Mouse (Mus musculus) c-Kit-negative CD71-positive TER-119-positive erythroid progenitor cells, embryonic 14.5 days (primary cell): ENCODE measurements around the gene Fyn.

ENCODE experiments used
- DNase-seq: peaks from one replicate; pipeline ENCODE4 v3.0.0-alpha.2; 2013; ENCODE audit warnings: low read depth, low spot score

Gene Fyn

GRCm38 (mm10) chr10:39411857-39412559 is 43.4 kb downstream of the Fyn start:
- no peak for DNase-seq

- DNase-seq = no peak
Observed at GRCm38 (mm10) chr10:39412826-39413620, 44.4 kb downstream of the Fyn start.

DNA sequence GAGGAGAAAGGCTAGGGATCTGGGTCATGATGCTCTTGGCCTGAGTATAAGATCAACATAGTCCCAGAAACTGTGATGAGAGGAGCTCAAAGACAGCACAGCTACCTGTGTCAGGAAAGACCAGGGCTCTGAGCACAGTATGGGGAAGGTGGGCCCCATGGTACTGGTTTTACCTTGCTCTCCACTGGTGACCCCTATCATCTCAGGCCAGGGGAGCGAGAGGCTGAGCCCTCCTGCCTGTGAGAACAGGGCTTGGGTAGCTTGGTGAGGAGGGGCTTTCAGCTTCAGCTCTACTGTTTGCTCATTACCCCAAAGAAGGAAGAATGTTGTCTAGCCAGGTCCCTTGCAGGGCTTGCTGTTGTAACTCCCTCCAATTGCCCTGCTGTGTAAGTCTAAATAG is 45.4 kb downstream of the Fyn start:
- DNase-seq = no peak

- DNase-seq = no peak
Observed at GRCm38 (mm10) chr10:39415586-39415985, 46.9 kb downstream of the Fyn start.

GRCm38 (mm10) chr10:39417611-39418010 is 49.0 kb downstream of the Fyn start:
- no peak for DNase-seq

DNA sequence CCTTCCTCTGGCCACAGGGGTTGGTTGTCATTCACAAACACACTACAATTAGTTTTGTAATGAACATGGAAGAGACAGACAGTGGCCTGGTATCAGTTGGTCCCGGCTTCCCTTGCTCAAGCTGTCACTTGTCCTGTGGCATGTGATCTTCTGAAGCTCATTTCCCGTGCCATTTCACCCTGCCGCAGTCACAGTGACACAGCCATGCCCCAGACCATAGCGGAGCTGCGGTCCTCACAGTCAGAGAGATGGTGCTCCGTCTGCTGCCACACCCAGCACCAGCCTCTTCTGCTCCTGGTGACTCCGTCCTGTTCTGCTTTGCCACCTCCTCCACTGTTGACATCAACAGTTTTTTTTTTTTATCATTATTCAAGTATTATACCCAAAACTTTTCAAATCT is 49.7 kb downstream of the Fyn start:
- DNase-seq = no peak

DNA sequence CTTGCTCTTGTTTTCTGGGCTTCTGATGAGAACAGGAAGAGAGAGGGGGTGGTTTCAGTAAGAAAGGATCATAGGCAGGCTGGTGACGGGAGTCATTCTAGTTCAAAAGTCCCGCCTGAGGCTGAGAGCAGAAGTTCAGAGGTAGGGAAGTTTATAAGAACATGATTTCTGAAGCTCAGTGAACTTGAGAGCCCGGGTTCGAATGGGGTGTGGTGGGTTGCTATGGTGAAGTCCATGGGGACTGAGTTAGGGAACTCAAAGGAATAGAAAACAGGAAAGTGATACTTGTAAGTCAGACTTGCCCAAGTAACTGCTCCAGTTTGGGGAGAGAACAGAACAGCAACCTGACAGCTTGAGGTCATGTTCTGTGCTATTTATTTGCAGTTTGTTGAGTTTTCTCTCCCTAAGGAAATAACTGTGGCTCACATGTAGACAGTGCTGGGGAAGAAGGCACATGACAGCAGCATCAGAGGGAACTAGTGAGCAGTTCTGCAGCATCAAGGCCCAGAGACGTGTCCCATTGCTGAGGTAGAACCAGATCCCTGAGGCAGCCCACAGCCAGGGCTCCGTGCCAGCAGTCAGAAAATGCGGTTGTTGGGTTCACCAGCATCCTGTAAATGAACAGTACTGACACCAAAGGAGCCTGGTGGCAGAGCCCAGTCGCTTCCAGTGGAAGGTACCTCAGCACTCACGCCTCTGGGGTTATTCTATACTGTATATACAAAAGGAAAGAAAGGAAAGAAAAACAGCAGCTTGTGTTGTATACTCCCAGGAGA is 52.4 kb downstream of the Fyn start:
- DNase-seq = no peak

DNA sequence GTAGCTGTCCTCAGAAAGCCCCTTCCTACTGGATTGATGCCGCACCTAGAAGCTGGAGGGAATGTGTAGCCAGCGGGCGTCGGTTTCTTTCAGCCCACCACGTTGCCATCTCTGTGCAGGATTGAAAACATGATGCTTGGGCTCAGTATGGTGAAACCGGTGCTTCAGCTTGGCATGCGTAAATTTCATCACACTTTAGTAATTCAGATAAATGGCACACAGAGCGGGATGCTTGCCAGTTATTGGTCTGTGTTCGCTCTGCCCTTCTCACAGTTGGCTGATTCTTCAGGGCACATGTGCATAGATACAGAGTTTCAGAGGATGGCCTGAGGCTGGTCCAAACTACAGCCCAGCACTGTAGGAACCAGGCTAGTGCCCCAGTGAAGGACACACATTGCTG is 53.1 kb downstream of the Fyn start:
- DNase-seq = no peak

DNA sequence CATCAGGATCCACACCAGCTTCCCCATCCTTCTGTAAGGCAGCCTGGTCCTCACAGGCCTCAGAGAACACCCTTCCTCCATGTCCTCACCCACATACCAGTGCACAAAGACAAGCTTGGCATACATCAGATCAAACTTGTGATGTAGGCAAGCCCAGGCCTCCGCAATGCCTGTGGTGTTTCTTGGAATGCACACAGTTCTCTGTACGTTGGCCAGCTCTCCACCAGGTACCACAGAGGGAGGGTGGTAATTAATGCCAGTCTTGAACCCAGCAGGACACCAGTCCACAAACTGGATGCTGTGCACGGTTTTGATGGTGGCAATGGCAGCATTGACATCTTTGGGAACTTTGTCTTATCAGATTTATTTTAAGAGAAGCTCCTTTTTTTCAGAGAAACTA is 56.0 kb downstream of the Fyn start:
- no peak for DNase-seq

GRCm38 (mm10) chr10:39426033-39426432 is 57.4 kb downstream of the Fyn start:
- no peak for DNase-seq

DNA sequence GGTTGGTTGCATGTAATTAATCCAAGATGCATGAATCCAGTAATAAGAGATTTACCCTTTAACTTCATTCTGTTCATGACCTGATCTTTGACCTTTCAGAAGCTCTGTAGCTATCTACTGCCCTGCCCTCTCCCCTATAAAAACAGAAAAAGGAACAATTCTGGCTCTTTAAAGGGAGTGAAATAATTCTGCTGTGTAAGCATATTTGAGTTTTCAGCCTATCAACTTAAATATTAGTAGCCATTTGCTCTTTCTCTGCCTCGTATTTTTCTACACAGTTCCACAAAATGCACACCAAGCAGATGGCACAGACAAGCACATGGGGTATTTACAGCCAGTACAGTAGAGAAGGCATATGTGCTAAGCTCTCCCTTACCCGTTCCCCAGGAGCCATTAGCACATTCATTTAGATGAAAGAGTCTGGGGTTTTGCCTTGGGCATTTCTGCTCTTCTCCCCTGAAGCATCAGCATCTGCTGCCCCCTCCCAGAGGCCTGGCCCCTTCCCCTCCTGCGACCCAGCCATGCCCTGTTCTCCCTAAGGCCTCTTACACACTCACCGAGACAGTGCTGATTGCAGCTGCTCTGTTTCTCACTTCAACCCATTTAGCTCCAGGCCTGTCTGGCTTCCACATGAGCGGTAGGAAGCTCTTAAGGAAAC is 58.3 kb downstream of the Fyn start:
- no peak for DNase-seq

GRCm38 (mm10) chr10:39429661-39430060 is 61.0 kb downstream of the Fyn start:
- DNase-seq = no peak

GRCm38 (mm10) chr10:39430074-39430764 is 61.6 kb downstream of the Fyn start:
- DNase-seq = no peak

DNA sequence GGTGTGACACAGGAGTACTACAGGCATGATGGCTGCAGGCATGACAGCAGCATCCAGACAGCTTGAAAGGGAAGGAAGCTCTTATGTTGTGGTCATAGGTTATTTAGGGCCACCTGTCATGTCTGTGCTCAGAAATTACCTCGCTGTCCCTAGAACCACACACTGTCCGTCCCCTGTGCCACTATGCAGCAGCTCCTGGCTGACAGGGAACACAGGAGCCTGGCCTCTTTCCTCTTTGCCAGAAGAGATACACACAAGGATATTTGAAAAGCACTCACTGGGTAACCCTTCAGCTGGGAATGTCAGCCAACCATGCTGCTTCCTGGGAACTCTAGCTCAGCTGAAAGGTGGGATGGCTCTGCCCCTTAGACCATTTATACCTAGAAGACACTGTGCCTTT is 62.6 kb downstream of the Fyn start:
- DNase-seq = no peak

GRCm38 (mm10) chr10:39432648-39433568 is 64.3 kb downstream of the Fyn start:
- DNase-seq = no peak

- DNase-seq = no peak
Observed at GRCm38 (mm10) chr10:39433893-39434292, 65.2 kb downstream of the Fyn start.

- DNase-seq = no peak
Observed at GRCm38 (mm10) chr10:39434758-39435448, 66.2 kb downstream of the Fyn start.

GRCm38 (mm10) chr10:39438905-39439304 is 70.2 kb downstream of the Fyn start:
- no peak for DNase-seq

GRCm38 (mm10) chr10:39440506-39440905 is 71.9 kb downstream of the Fyn start:
- no peak for DNase-seq

DNA sequence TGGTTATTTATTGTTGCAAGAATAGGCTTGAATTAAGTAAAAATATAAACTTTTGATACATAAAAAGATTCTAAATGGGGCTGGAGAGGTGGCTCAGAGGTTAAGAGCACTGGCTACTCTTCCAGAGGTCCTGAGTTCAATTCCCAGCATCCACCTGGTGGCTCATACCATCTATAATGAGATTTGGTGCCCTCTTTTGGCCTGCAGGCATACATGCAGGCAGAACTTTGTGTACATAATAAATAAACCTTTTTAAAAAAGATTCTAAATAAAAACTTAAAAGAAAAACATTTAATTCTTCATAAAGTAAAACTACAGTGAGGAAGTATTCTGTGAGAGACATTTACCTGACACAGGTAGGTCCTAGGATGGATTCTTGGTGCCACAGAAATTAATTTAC is 73.0 kb downstream of the Fyn start:
- no peak for DNase-seq
